In the genomic region with DNA sequence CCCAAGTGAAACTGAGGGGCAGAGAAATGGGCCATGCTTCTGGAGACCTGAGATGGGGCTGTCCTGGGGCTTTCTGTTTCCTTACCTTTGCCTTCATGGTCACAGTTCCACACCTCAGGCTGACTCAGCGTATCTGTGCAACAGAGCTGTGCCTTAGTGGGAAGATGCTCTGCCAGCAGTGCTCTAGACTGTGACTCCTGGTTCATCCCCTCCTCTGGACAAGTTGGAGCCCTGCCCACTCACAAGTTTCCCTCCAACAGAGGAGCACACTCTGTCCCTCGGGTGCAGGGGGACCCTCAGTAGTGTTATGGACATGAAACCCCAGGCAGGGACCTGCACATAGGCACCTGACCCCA, we compare ENCODE assay signal across 10 mouse cellular contexts.
DNase-seq lines count a peak whose midpoint lies in the region; ATAC-seq and TF ChIP-seq lines count a peak whose summit lies in the region.
"Had no signal": no experiment of that assay in that cellular context is flagged by ENCODE, and none has a peak within 500 bp of the region (broad histone marks: within the 10 kb centered on the region; RNA-seq: fewer than 3 reads in every experiment).

No protein-coding gene starts in this region.

- peak overlapping the region; percentile 10; the same call in 1 of the 2 replicates for H3K9ac ChIP-seq in forebrain, postnatal 0 days
- H3K9ac ChIP-seq in midbrain, embryonic 13.5 days (replicated peaks) = peak overlapping the region; percentile 60
- no peak overlapping the region for H3K9ac ChIP-seq in intestine, postnatal 0 days (ENCODE audit: low read depth, low read length)

- no peak overlapping the region for H3K4me3 ChIP-seq in heart, embryonic 10.5 days
- H3K4me3 ChIP-seq in embryonic facial prominence, embryonic 10.5 days = peak overlapping the region; percentile 36; the same call in 1 of the 2 replicates
- no peak overlapping the region for H3K4me3 ChIP-seq in forebrain, postnatal 0 days (ENCODE audit: low read depth, low read length)
- H3K4me3 ChIP-seq in midbrain, embryonic 13.5 days (replicated peaks) = peak overlapping the region; percentile 2; the same call in 1 of the 2 replicates
- H3K4me3 ChIP-seq in intestine, postnatal 0 days (ENCODE audit: low read depth, low read length) = no peak overlapping the region

- peaks cover 26% of the 10 kb centered on the region for H3K4me1 ChIP-seq in heart, embryonic 10.5 days
- H3K4me1 ChIP-seq in embryonic facial prominence, embryonic 10.5 days = peaks cover 89% of the 10 kb centered on the region
- H3K4me1 ChIP-seq in forebrain, postnatal 0 days (ENCODE audit: insufficient read depth) = peaks cover 29% of the 10 kb centered on the region
- peaks cover 100% of the 10 kb centered on the region for H3K4me1 ChIP-seq in midbrain, embryonic 13.5 days (replicated peaks)
- H3K4me1 ChIP-seq in intestine, postnatal 0 days (replicated peaks; ENCODE audit: control insufficient read depth, insufficient read depth, low read length) = no peaks in the 10 kb centered on the region

- peak overlapping the region; percentile 2; the same call in 1 of the 2 replicates for H3K27ac ChIP-seq in heart, embryonic 10.5 days
- peak overlapping the region; percentile 78 for H3K27ac ChIP-seq in embryonic facial prominence, embryonic 10.5 days (replicated peaks)
- peak overlapping the region; percentile 29; the same call in 1 of the 2 replicates for H3K27ac ChIP-seq in forebrain, postnatal 0 days (ENCODE audit: low read depth, low read length)
- peak overlapping the region; percentile 95 for H3K27ac ChIP-seq in midbrain, embryonic 13.5 days
- no peak overlapping the region for H3K27ac ChIP-seq in intestine, postnatal 0 days (ENCODE audit: low read depth, low read length)

- H3K36me3 ChIP-seq in heart, embryonic 10.5 days = no peaks in the 10 kb centered on the region
- H3K36me3 ChIP-seq in embryonic facial prominence, embryonic 10.5 days (replicated peaks) = peaks cover 7% of the 10 kb centered on the region
- H3K36me3 ChIP-seq in forebrain, postnatal 0 days (ENCODE audit: insufficient read depth) = no peaks in the 10 kb centered on the region
- H3K36me3 ChIP-seq in midbrain, embryonic 13.5 days = peaks cover 26% of the 10 kb centered on the region; the same call in 1 of the 2 replicates
- H3K36me3 ChIP-seq in intestine, postnatal 0 days (ENCODE audit: control insufficient read depth, insufficient read depth) = no peaks in the 10 kb centered on the region

- no peak overlapping the region for H3K4me2 ChIP-seq in forebrain, postnatal 0 days (ENCODE audit: low read depth)
- H3K4me2 ChIP-seq in midbrain, embryonic 13.5 days (replicated peaks) = peak overlapping the region; percentile 39
- no peak overlapping the region for H3K4me2 ChIP-seq in intestine, postnatal 0 days (replicated peaks; ENCODE audit: low read depth)

- TF ChIP-seq CTCF in forebrain, postnatal 0 days (IDR thresholded peaks at IDR 0.05; ENCODE audit: low read depth) = no peak
- TF ChIP-seq CTCF in intestine, postnatal 0 days (IDR thresholded peaks at IDR 0.05; ENCODE audit: low read depth) = no peak

- DNase-seq in heart, embryonic 10.5 days (ENCODE audit: low spot score) = no peak
- DNase-seq in heart, postnatal 4 days = no peak
- DNase-seq in embryonic facial prominence, embryonic 10.5 days (ENCODE audit: low spot score) = no peak
- no peak for DNase-seq in forebrain, postnatal 0 days
- DNase-seq in spleen, postnatal 36 days (ENCODE audit: low spot score in 2 of 2) = no peak
- DNase-seq in spleen, postnatal 10 days (ENCODE audit: low spot score in 2 of 2) = no peak
- DNase-seq: cerebellum, adult 18-20 months; left cerebral cortex, postnatal 4 days had no signal

- no peak for ATAC-seq in forebrain, postnatal 0 days
- ATAC-seq in midbrain, embryonic 13.5 days = no peak
- ATAC-seq in intestine, postnatal 0 days = no peak

- H3K27me3 ChIP-seq in heart, embryonic 10.5 days (ENCODE audit: insufficient read depth, poor library complexity, severe bottlenecking) = peaks cover 37% of the 10 kb centered on the region
- H3K27me3 ChIP-seq in embryonic facial prominence, embryonic 10.5 days (replicated peaks; ENCODE audit: low read depth, poor library complexity, severe bottlenecking) = peaks cover 17% of the 10 kb centered on the region; the same call in 1 of the 2 replicates
- H3K27me3 ChIP-seq in forebrain, postnatal 0 days (ENCODE audit: insufficient read depth, low read length) = 0 out of 2 replicates have a peak, but pooled peaks cover 6% of the 10 kb centered on the region
- H3K27me3 ChIP-seq in midbrain, embryonic 13.5 days = no peaks in the 10 kb centered on the region
- H3K27me3 ChIP-seq in intestine, postnatal 0 days (replicated peaks; ENCODE audit: control insufficient read depth, insufficient read depth, low read length) = no peaks in the 10 kb centered on the region

- no peaks in the 10 kb centered on the region for H3K9me3 ChIP-seq in heart, embryonic 10.5 days
- H3K9me3 ChIP-seq in embryonic facial prominence, embryonic 10.5 days = no peaks in the 10 kb centered on the region
- no peaks in the 10 kb centered on the region for H3K9me3 ChIP-seq in forebrain, postnatal 0 days (ENCODE audit: low read length)
- no peaks in the 10 kb centered on the region for H3K9me3 ChIP-seq in midbrain, embryonic 13.5 days
- H3K9me3 ChIP-seq in intestine, postnatal 0 days (ENCODE audit: control insufficient read depth) = no peaks in the 10 kb centered on the region

- 67% methylated on average over 2 of the region's 2 CpGs for WGBS in heart, embryonic 10.5 days
- 37% methylated on average over 2 of the region's 2 CpGs for WGBS in embryonic facial prominence, embryonic 10.5 days
- 27% methylated on average over 2 of the region's 2 CpGs for WGBS in forebrain, postnatal 0 days
- WGBS in midbrain, embryonic 13.5 days = 20% methylated on average over 2 of the region's 2 CpGs
- 60% methylated on average over 2 of the region's 2 CpGs for WGBS in intestine, postnatal 0 days

Comparison
In these comparisons a context has a peak if more than half of its experiments do, and no peak if none do; other contexts are left out.
1. H3K4me3 ChIP-seq: peak in embryonic facial prominence, embryonic 10.5 days (single experiment) and midbrain, embryonic 13.5 days (single experiment); none in heart, embryonic 10.5 days (single experiment), forebrain, postnatal 0 days (single experiment) and intestine, postnatal 0 days (single experiment).